Mouse (Mus musculus) kidney, adult 8-10 months (tissue): Measurements from ENCODE around the gene Fnbp1l.

ENCODE experiments used
- DNase-seq, 2 experiments: peaks; one replicate each; pipeline ENCODE4 v3.0.0; 2022

Fnbp1l gene

GRCm38 (mm10) chr3:122618991-122619930 is at the start of gene Fnbp1l:
Gene Fnbp1l (minus strand): TSS chr3:122619715.
- peak; percentile 73 to 79 for DNase-seq

GRCm38 (mm10) chr3:122660795-122661194 is 41.3 kb upstream of the Fnbp1l start:
- no peak for DNase-seq

DNA sequence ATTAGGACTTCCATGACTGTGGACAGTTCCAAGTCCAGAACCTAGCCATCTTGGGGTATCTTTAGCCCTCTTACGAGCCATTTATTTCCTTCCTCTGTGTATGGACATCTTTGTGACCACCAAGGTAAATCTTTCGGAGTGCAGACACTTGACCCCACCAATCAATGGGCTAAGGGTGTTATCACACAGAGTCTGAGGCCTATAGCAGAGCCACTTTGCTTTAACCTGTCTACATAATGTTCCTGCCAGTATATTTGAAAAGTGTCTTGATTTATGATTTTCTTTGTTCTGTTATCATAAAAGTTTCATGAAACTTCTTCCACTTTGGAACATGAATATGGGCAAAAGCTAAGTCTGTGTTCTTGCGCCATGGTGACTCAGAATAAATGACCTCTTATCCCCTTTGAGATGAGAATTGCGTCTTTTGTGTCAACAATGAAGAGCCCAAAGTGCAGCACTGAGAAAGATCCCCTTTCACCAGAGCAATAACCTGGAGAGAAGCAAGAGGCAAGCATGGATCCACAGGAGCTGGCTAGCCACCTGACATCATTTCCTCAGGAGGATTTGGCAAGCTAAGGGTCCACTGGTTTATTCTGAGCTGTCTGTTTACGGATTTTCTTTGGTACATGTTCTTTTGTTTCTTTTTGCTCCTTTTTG is 39.9 kb upstream of the Fnbp1l start:
- no peak for DNase-seq

DNA sequence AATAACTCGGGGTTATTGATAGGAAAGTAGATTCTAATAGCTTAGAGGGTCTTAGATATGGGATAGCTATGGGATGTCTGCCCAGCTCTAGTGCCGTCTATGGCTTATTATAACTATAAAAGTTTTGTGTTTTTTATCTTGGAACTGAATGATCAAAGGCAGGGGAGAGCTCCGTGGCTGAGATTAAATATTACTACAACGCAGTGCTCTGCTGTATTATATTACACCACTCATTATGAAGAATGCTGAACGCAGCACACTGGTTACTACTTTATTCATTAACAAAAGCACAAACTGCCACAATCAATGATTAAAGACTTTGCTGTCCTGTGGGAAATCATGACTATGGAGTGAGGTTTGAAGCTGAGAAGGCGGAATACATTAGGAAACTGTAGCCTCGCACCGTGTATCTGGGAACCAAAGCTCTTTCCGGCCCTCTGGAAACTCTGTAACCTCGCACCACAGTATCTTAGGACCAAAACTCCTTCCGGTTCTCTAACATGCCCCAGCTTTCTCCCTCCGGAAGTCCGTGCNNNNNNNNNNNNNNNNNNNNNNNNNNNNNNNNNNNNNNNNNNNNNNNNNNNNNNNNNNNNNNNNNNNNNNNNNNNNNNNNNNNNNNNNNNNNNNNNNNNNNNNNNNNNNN is 27.8 kb upstream of the Fnbp1l start:
- DNase-seq, result peak; percentile 40 to 58

GRCm38 (mm10) chr3:122640286-122640685 is 20.8 kb upstream of the Fnbp1l start:
- DNase-seq, result no peak

DNA sequence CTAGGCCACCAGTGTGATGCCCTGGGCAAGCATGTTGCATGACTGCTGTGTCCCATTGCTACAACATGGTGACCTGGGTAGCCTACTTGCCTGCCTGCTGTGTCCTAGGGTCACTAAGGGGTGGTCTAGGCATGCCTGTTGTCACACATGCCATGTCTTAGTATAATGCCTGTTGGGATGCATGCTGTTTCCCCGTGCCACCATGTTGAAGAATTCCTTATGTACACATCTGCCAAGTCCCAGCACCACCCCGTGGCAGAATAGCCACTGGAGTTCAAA is 19.6 kb upstream of the Fnbp1l start:
- DNase-seq, result no peak

- peak; percentile 95 to 98 for DNase-seq
These were observed 19.0 kb upstream of the Fnbp1l start for GRCm38 (mm10) chr3:122638329-122639196.

DNA sequence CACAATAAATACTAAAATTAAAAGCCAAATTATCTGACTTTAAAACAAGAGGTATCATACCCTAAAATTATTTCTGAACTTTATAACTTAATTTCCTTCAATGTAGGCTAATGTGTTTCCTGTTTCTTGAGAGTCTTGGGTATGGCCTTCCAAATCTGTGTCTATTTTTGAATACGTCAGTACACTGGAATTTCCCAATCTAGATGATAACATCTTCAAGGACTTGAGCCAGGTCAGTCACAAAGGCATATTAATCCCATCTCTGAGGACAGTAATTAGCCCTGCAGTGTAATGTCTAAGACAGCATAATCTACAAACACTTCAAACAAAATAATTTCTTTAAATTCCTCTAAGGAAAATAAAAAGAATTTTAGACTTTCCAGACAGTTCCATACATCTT is 17.8 kb upstream of the Fnbp1l start:
- no peak for DNase-seq

- DNase-seq, result peak; percentile 49 to 64
These were observed 15.7 kb upstream of the Fnbp1l start for GRCm38 (mm10) chr3:122635246-122635645.

- DNase-seq, result peak; percentile 66 to 82
These were observed 10.1 kb upstream of the Fnbp1l start for GRCm38 (mm10) chr3:122629580-122629979.

DNA sequence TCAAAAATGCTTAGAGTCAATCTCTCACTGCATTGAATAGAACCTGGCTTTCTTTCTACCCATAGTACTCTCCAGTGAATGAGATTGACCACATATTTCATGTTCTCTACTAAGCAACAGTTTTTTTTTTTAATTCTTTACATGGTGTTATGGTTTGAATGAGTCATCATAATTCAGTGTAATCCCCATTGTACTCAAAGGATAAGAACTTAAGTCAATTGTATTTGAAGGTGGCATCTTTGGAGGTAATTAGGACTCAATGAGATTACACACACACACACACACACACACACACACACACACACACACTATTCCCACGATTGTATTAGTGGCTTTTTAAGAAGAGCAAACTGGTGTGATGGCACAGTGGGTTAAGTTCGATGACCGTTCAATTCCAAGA is 9.4 kb upstream of the Fnbp1l start:
- no peak for DNase-seq

GRCm38 (mm10) chr3:122628546-122628945 is 9.0 kb upstream of the Fnbp1l start:
- no peak for DNase-seq

GRCm38 (mm10) chr3:122627846-122628245 is 8.3 kb upstream of the Fnbp1l start:
- peak in 1 of 2 experiments; percentile 56 for DNase-seq

- DNase-seq, result peak; percentile 90 to 93
These were observed 5.1 kb upstream of the Fnbp1l start for GRCm38 (mm10) chr3:122624591-122624990.

- DNase-seq, result peak; percentile 73 to 81
These were observed 893 bp upstream of the Fnbp1l start for GRCm38 (mm10) chr3:122620285-122620931.

GRCm38 (mm10) chr3:122619931-122620284 is 393 bp upstream of the Fnbp1l start:
- peak in 1 of 2 experiments; percentile 43 for DNase-seq

GRCm38 (mm10) chr3:122618402-122618801 is 1.1 kb downstream of the Fnbp1l start:
- DNase-seq, result peak; percentile 62 to 73

DNA sequence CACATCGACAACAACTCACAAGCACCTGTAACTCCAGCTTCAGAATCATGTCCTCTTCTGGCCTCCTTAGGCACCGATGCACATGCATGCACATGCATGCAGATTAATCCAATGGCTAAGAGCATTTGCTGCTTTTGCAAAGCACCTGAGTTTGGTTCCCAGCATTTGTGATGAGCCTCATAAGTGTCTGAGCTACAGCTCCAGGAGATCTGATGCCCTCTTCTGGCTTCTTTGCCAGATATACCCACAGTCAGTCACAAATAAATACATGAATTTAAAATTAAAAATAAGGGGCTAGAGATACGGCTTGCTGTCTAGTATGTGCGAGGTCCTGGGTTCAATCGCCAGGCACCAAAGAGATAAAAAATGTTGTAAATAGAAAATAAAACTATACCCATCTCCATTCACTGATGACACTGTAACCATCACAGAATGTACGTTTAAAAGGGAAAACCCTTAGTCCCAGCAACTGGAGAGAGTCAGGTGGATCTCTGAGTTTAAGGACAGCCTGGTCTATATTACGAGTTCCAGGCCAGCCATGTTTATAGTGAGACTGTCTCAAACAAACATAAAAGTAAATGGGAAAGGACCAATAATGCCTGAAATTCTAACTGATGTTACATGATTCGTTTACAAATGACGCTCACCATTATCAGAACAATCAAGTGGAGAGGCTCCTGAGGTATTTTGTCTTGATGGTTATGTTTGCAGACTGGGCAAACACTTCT is 1.7 kb downstream of the Fnbp1l start:
- DNase-seq, result no peak

DNA sequence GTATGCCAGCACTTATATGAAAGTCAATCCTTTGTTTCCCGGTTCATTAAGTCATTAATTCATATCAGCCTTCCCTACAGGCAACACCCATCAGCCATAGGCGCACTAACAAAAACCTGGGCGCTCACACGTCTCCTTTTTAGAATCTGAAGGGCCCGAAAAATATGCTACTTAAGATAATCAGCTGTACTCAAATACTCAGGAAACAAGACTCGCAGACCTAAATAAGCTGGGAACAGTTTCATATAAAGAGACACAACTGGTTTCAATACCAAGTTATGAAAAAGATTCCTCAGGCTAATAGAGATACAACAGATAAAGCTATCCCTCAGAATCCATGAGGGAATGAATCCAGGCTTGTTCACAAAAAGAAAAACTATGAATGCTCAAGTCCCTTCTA is 7.0 kb downstream of the Fnbp1l start:
- no peak for DNase-seq

- DNase-seq, result no peak
These were observed 7.8 kb downstream of the Fnbp1l start for GRCm38 (mm10) chr3:122611761-122612160.

- DNase-seq, result no peak
These were observed 13.3 kb downstream of the Fnbp1l start for GRCm38 (mm10) chr3:122606105-122606801.
